Mouse (Mus musculus) urinary bladder, postnatal 25 days (tissue): ENCODE data around the gene Fastkd5.

Experiments
- DNase-seq: peaks from one replicate; pipeline ENCODE4 v3.0.0; 2022; ENCODE audit warnings: low spot score

The Fastkd5 gene

GRCm38 (mm10) chr2:130634006-130634738 is 4.3 kb upstream of the Fastkd5 start:
- no peak for DNase-seq

GRCm38 (mm10) chr2:130632887-130633675 is 3.3 kb upstream of the Fastkd5 start:
- no peak for DNase-seq

- no peak for DNase-seq
Measured at GRCm38 (mm10) chr2:130632416-130632815, 2.6 kb upstream of the Fastkd5 start.

- DNase-seq = no peak
Measured at GRCm38 (mm10) chr2:130629080-130629838, 568 bp downstream of the Fastkd5 start.

- DNase-seq = no peak
Measured at GRCm38 (mm10) chr2:130628424-130628823, 1.4 kb downstream of the Fastkd5 start.

- DNase-seq = no peak
Measured at GRCm38 (mm10) chr2:130618972-130619371, 10.9 kb downstream of the Fastkd5 start.

GRCm38 (mm10) chr2:130613091-130613490 is 16.7 kb downstream of the Fastkd5 start:
- no peak for DNase-seq

GRCm38 (mm10) chr2:130602195-130602594 is 27.6 kb downstream of the Fastkd5 start:
- DNase-seq = no peak

GRCm38 (mm10) chr2:130598399-130598798 is 31.4 kb downstream of the Fastkd5 start:
- no peak for DNase-seq

GRCm38 (mm10) chr2:130597601-130598010 is 32.2 kb downstream of the Fastkd5 start:
- no peak for DNase-seq

GRCm38 (mm10) chr2:130595596-130595995 is 34.2 kb downstream of the Fastkd5 start:
- DNase-seq = no peak

- no peak for DNase-seq
Measured at GRCm38 (mm10) chr2:130591016-130591415, 38.8 kb downstream of the Fastkd5 start.

- no peak for DNase-seq
Measured at GRCm38 (mm10) chr2:130589761-130590160, 40.1 kb downstream of the Fastkd5 start.

GRCm38 (mm10) chr2:130589157-130589556 is 40.7 kb downstream of the Fastkd5 start:
- no peak for DNase-seq

GRCm38 (mm10) chr2:130588373-130588772 is 41.5 kb downstream of the Fastkd5 start:
- DNase-seq = no peak

GRCm38 (mm10) chr2:130586016-130586415 is 43.8 kb downstream of the Fastkd5 start:
- no peak for DNase-seq

- no peak for DNase-seq
Measured at GRCm38 (mm10) chr2:130583902-130584560, 45.8 kb downstream of the Fastkd5 start.

- no peak for DNase-seq
Measured at GRCm38 (mm10) chr2:130582552-130582951, 47.3 kb downstream of the Fastkd5 start, which contains the start of gene Avp. Gene Avp, minus strand, starts transcription at chr2:130582554.

- DNase-seq = no peak
Measured at GRCm38 (mm10) chr2:130581201-130581600, 48.6 kb downstream of the Fastkd5 start.

GRCm38 (mm10) chr2:130579791-130580190 is 50.0 kb downstream of the Fastkd5 start:
- DNase-seq = no peak

GRCm38 (mm10) chr2:130578148-130578547 is 51.7 kb downstream of the Fastkd5 start:
- DNase-seq = peak; percentile 61

- peak; percentile 26 for DNase-seq
Measured at GRCm38 (mm10) chr2:130577632-130578031, 52.2 kb downstream of the Fastkd5 start.
